Mouse (Mus musculus): Measurements from ENCODE around the gene Vwa7. TPM values are rescaled to one million over a fixed set of nuclear protein-coding genes. Genes with fewer than 3 reads are reported as not detected.

Gene Vwa7
- total RNA-seq, 2 experiments from 2014 or later: 3.3 to 3.8 TPM

- intact Hi-C loops (cut with DNase I): no loop called here
- DNase-seq: no peak
Observed at GRCm38 (mm10) chr17:35039121-35039873, 22.9 kb downstream of the Vwa7 start.

GRCm38 (mm10) chr17:35043794-35044193 is 27.4 kb downstream of the Vwa7 start:
- DNase-seq: peak in 1 of 2 experiments; percentile 1
- intact Hi-C loops (cut with DNase I): loop anchor here (2.0 kb wide), 1 partner anchor 15 kb away; the partner anchor contains the start of gene Sapcd1

DNA sequence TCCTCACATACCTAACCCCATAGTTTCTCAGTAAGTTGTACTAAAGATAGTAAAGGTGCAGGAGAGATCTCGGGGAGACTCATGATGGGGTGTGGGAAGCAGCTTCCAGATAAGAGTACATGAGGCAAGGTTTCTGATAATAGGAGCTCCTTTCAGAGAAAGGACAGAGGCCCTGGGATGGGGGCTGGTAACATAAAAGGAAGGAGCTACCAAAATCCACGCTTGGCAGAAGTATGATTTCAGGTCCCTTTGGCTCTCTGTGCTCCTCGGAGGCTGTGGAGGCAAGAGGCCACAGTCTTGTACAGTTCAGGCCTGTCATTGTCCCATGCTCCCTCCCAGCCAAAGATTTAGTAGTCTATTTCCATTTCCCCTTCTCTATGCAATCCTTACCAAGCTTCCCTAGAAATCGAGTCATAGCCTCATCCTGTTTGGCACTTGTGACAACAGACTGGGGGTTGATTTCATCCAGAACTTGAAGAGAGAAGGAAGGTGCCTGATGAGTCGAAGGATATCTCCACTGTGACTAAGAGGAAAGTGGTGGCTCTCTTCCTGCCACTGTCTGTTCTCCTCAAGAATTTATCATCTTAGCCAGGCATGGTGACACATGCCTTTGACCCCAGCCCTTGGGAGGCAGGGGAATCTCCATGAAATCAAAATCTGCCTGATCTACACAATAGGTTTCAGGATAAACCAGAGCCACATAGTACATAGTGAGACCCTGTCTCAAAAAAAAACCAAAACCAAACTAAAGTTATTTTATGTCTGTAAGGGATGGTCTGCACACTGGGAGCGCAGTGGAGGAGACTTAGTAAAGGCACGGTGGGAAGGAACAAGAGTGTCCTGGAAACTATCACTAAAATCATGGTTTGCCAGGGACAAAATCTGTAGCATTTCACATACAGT is 28.8 kb downstream of the Vwa7 start:
- intact Hi-C loops (cut with DNase I): loop anchor here (2.0 kb wide), 1 partner anchor 16 kb away; the partner anchor contains the start of gene Sapcd1
- no peak for DNase-seq

DNA sequence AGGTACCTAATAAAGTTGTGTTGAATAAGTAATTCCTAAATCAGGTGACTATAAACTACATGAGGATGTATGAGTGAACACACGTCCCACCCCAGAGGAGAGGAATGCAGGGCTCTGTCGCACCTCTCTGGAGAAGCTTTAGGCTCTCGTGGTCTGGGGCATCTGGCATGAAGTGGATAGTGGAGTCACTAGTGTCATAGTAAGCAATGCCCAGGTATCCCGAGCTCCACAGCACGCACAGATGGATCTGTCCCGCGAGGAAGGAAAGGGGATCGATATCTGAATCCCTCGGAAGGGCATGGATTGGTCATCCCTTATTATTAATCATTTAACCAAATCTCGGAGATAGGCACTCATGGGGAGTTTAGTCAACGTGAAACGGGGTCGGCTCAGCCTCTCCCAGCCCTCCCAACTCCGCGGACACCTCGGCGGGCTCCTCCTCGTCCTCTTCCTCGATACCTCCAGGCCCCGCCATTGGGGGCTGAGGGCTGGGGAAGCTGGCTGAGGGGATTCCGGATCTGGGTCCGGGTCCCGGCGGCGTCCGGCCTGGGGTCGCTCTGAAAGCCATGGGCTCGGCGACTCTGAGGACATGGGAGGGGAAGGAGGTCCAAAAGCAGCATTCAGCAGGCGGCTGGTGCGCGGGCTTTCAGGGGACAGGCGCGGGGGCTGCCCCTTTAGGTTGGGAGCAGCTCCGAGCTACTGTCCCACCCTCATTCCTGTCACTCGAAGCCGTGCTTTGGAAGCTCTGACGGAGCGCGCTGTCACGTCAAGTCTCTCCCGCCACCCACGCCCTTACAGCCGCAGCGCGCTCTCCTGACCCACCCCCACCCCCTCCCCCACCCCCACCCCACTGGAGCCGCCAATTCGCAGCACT is 29.7 kb downstream of the Vwa7 start:
- intact Hi-C loops (cut with DNase I): loop anchor here (2.0 kb wide), 1 partner anchor 17 kb away; the partner anchor contains the start of gene Sapcd1
- DNase-seq: no peak

GRCm38 (mm10) chr17:35046681-35047455 is 30.5 kb downstream of the Vwa7 start, which contains the start of gene Msh5:
TSS of gene Msh5 (minus strand) at chr17:35046745.
- intact Hi-C loops (cut with DNase I): no loop called here
- DNase-seq: peak; percentile 99

DNA sequence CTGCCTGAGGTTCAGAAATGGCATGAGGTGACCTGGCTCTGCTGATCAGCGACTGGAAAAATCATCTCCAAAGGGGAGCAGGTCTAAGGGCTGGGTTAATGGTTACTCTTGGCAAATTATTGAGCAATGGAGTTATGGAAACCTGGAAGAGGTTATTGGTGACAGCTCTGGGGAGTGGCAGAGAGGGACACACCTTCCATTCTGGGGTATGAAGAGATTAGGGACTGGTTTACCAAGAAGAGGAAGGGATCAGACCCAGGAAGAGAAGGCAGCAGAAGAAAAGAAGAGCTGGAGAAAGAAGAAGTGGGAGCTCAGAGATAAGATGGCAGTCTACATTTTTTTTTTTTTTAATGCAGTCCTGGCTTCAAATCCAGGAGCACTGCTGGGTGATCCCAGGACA is 31.3 kb downstream of the Vwa7 start:
- intact Hi-C loops (cut with DNase I): no loop called here
- DNase-seq: no peak

DNA sequence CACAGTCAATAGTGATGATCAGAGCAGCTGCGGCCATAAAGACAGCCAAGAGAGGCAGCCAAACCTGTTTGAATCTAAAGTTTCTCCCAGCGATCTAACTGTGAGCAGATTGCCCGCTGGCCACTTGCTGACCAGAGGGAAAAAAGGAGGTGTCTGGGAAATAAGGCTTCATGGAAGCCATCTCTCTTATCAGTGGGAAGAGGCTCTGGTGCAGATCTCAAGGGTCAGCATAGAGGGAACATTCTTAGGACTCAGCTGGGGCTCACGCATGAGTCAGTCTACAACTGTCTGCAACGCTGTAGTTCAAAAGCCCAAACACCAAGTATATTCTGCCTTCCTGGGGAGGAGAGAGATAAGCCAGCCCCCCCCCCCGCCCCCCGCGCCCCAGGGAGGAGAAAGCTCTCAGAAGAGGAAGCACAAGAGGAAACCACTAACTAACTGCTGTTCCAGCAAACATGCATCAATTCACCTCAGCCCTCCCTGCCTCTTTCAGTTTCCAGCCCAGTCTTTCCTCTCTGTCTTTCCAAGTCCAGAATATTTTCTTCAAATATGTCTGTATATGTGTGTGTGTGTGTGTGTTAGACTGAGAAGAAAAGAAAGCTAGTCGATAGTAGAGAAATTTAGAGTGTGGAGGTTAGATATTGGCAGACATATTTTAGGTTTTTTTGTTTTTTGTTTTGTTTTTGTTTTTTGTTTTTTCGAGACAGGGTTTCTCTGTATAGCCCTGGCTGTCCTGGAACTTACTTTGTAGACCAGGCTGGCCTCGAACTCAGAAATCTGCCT is 32.0 kb downstream of the Vwa7 start:
- DNase-seq: peak; percentile 64 to 68
- intact Hi-C loops (cut with DNase I): no loop called here

- intact Hi-C loops (cut with DNase I): no loop called here
- DNase-seq: no peak
Observed at GRCm38 (mm10) chr17:35048932-35049440, 32.6 kb downstream of the Vwa7 start.

- intact Hi-C loops (cut with DNase I): no loop called here
Observed at GRCm38 (mm10) chr17:35049561-35050016, 33.2 kb downstream of the Vwa7 start, which contains the start of gene Clic1. TSS of gene Clic1 (plus strand) at chr17:35049966.

DNA sequence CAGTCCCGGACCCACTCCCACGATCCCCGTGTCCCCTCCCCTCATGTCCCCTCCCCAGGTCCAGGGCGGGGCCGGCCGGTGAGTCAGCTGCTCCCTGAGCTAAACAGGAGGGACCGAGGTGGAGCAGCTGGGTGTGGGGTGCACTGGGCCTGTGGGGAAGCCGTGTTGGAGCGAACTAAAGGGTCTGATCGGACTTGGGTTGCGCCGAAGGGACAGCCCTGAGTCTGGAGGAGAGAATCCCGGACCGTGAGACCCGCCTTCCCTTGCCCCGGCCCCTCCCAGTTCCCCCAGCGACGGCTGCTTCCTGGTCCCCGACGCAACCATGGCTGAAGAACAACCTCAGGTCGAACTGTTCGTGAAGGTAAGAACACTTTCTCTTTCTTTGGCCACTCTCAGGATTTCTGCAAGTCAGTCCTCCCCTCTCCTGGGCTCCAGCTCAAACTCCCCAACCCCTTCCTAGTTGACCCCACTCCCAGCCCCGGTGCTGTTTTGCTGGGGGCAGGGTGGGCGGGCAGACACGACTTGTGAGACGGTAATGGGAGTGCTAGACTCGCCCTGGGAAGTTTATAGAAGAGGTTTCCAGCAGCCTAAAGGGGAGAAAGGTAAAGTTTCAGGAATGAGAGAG is 33.9 kb downstream of the Vwa7 start:
- intact Hi-C loops (cut with DNase I): no loop called here
- DNase-seq: peak; percentile 87

More at GRCm38 (mm10) chr17:35049561-35050016, 33.2 kb downstream of the Vwa7 start, which contains the start of gene Clic1:
- DNase-seq: peak; percentile 70 to 71

- intact Hi-C loops (cut with DNase I): no loop called here
Observed at GRCm38 (mm10) chr17:35051156-35052086, 35.0 kb downstream of the Vwa7 start.

GRCm38 (mm10) chr17:35052271-35052798 is 36.0 kb downstream of the Vwa7 start:
- DNase-seq: no peak
- intact Hi-C loops (cut with DNase I): no loop called here

More at GRCm38 (mm10) chr17:35051156-35052086, 35.0 kb downstream of the Vwa7 start:
- DNase-seq: peak; percentile 90 to 91

DNA sequence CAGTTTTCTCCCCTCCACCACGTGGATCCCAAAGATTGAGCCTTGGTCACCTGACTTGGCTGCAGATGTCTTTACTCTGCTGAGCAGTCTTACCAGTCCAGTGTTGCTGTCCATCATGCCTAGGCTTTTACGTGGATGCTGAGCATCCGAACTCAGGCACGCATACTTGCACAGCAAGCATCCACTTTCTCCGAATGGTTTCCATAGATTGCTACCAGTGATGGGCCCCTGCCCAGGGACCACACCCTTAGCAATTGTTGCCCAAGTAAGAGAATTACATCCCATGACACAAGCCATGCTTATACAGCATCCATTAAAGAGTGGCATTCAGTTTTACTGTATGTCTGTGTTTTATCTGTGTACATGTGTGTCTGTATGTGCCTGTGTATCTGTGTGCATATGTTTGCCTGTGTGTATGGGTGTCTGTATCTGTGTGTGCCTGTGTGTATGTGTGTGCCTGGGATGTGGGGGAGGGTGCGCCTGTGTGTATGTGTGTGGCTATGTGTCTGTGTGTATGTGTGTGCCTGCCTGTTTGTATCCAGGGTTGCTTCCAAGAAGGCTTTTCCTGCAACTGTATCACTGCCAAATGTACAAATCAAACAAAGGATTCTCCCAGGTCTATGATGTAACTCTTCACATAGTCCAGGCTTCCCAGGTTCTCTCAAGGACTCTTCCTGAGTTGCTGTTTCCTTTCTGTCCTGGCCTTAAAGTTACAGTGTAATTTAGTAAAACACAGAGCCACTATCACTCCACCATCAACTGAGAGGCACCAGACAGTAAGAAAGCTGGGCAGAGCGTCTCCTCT is 39.5 kb downstream of the Vwa7 start:
- intact Hi-C loops (cut with DNase I): no loop called here
- DNase-seq: no peak

DNA sequence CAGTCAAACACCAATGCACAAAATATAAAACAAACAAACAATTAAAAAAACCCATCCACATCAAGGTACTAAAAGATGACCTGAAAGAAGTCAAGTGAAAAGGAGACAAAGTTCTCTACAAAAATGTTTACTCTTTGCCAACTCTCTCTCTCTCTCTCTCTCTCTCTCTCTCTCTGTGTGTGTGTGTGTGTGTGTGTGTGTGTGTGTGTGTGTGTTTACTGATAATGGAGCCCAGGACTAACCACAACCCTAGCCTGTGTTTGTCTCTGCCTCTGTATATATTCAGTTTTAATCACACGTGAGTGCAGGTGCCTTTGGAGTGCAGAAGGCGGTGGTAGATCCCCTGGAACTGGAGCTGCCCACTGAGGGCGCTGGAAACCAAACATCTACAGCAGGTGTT is 40.7 kb downstream of the Vwa7 start:
- DNase-seq: no peak
- intact Hi-C loops (cut with DNase I): no loop called here

DNA sequence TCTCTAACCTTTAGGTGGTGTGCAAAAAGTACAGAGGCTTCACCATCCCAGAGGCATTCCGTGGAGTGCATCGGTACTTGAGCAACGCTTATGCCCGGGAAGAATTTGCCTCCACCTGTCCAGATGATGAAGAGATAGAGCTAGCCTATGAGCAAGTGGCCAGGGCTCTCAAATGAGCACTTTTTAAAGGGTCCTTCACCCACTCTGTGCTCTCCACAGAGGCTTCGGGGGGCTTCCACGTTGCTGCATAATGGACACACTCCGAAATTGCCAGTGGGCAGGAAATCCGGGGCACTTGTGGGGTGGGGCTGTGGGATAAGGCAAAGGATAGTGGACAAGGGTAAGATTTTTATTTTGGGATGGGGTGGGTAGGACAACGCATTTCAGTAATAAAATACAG is 41.9 kb downstream of the Vwa7 start:
- intact Hi-C loops (cut with DNase I): loop anchor here (2.0 kb wide), 1 partner anchor 30 kb away; the partner anchor contains the start of gene Abhd16a
- DNase-seq: no peak
